Mouse (Mus musculus) hindbrain, embryonic 14.5 days (tissue): ENCODE measurements at regions not wholly inside any gene's neighbourhood (a gene's known extent, or its start where the extent isn't known, plus 50 kb on each side); places are given as distances from the start of the nearest gene placed in this dataset.

Experiments
- ATAC-seq: fragments of 200-750 bp; cut with Nextera tagmentation; 2 replicates; pipeline ENCODE4 v1.8.0; 2017; ENCODE audit warnings: moderate number of reproducible peaks, mild to moderate bottlenecking, moderate TSS enrichment, moderate library complexity; ENCODE audit not compliant: low FRiP score
- DNase-seq: peaks from one replicate; pipeline ENCODE4 v3.0.0-alpha.2; 2015; ENCODE audit warnings: low spot score
- H3K27ac ChIP-seq: fragments of 300-500 bp; sonication (generic); 2 replicates; pipeline ENCODE4 v1.5.1; 2014; ENCODE audit warnings: mild to moderate bottlenecking, moderate library complexity
- H3K27me3 ChIP-seq: fragments of 300-500 bp; sonication (generic); 2 replicates; pipeline ENCODE4 v1.6.1; 2014; ENCODE audit warnings: mild to moderate bottlenecking, low read length, mixed read lengths; ENCODE audit not compliant: control insufficient read depth, insufficient read depth
- H3K36me3 ChIP-seq: fragments of 300-500 bp; sonication (generic); replicated peaks from 2 replicates; pipeline ENCODE4 v1.6.1; 2014; ENCODE audit not compliant: control insufficient read depth, insufficient read depth
- H3K4me1 ChIP-seq: fragments of 300-500 bp; sonication (generic); replicated peaks from 2 replicates; pipeline ENCODE4 v1.6.1; 2014; ENCODE audit warnings: antibody characterized with exemption, low read length, mixed read lengths; ENCODE audit not compliant: control insufficient read depth, insufficient read depth
- H3K4me2 ChIP-seq: fragments of 300-500 bp; sonication (generic); replicated peaks from 2 replicates; pipeline ENCODE4 v1.6.1; 2014; ENCODE audit warnings: mild to moderate bottlenecking, moderate library complexity
- H3K4me3 ChIP-seq: fragments of 300-500 bp; sonication (generic); replicated peaks from 2 replicates; pipeline ENCODE4 v1.5.1; 2014; ENCODE audit warnings: mild to moderate bottlenecking, low read length
- H3K9ac ChIP-seq: fragments of 300-500 bp; sonication (generic); 2 replicates; pipeline ENCODE4 v1.6.1; 2014
- H3K9me3 ChIP-seq: fragments of 300-500 bp; sonication (generic); 2 replicates; pipeline ENCODE4 v1.6.1; 2016; ENCODE audit warnings: low read length; ENCODE audit not compliant: control insufficient read depth
- WGBS: fragments of 180-500 bp; shearing (Covaris S2); extraction: QIAGEN DNeasy Blood & Tissue Kit; methylation state at CpG from one replicate; pipeline ENCODE4 v1.1.7; 2014; 5-methylcytosine and 5-hydroxymethylcytosine counted together

DNA sequence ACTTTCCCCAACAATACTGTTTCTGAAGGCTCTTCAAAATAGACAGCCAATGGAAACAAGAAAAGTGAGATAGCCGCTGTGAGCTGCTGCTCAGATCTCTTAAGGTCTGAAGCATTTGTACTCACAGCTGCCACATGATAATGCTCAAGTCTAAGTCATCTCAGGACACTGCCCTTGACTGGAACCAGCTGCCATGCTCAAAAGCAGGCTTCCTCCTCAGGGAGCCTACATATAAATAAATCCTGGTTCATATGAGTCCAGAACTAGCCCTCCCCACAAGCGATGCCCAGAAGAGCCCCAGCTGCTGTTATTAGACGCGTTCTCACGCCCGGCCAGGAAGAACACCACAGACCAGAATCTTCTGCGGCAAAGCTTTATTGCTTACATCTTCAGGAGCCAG is 304.9 kb upstream of the Negr1 start:
- no peaks in the 10 kb centered on the region for H3K36me3 ChIP-seq
- no peaks in the 10 kb centered on the region for H3K27me3 ChIP-seq
- ATAC-seq (no peak), DNase-seq (no peak)
- H3K27ac ChIP-seq, result no peak overlapping the region
- no peak overlapping the region for H3K4me3 ChIP-seq
- H3K4me1 ChIP-seq, result no peaks in the 10 kb centered on the region
- WGBS, result 98% methylated on average over 7 of the region's 7 CpGs
- no peaks in the 10 kb centered on the region for H3K9me3 ChIP-seq
- H3K9ac ChIP-seq, result no peak overlapping the region
- no peak overlapping the region for H3K4me2 ChIP-seq

DNA sequence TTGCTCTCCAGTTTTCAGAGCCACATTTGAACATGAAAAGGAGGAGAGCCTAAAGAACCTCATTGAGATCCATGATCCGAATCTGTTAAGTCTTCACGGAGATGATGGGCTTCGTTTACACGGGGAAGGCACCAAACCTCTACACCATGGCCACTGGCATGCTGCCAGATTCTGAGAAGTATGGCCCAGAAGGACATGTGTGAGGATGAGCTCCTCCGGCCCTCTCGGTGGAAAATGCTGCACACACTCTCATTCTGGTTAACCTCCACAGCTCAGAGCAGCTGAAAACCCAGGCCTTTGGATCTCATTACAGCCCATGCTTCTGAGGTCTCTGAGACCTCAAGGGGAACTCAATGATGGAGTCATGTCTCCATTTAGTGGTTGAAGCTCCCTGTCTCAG is 296.9 kb upstream of the Negr1 start:
- Histone ChIP-seq H3K4me3 (no peak overlapping the region), H3K27ac (no peak overlapping the region), H3K4me1 (no peaks in the 10 kb centered on the region), H3K36me3 (no peaks in the 10 kb centered on the region), H3K9me3 (no peaks in the 10 kb centered on the region), H3K4me2 (no peak overlapping the region), H3K27me3 (no peaks in the 10 kb centered on the region), H3K9ac (no peak overlapping the region)
- DNase-seq (no peak), ATAC-seq (no peak)
- 97% methylated on average over 6 of the region's 6 CpGs for WGBS

DNA sequence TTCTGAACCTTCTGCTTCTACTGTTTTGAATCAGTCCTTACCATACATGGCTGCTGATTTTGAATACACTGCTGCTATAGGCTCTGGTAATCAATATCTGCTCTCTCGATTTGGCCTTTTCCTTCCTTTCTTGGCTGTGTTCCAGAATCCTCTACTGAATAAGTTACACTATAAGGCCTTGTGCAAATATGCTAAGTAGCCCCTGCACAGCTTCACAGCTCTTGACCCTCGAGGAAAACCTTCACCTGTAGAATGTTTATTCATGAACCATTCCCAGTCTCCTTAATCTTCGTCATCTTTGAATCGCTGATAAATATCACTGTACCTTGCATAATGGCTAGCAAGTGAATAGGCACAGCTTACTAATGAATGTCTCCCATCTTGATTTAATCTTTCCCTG is 293.9 kb upstream of the Negr1 start:
- H3K9me3 ChIP-seq, result no peaks in the 10 kb centered on the region
- no peaks in the 10 kb centered on the region for H3K27me3 ChIP-seq
- no peaks in the 10 kb centered on the region for H3K36me3 ChIP-seq
- H3K4me3 ChIP-seq, result no peak overlapping the region
- H3K4me2 ChIP-seq, result no peak overlapping the region
- no peak overlapping the region for H3K27ac ChIP-seq
- H3K9ac ChIP-seq, result no peak overlapping the region
- whole genome bisulfite sequencing, result 58% methylated on average over 4 of the region's 4 CpGs
- ATAC-seq, result peak; percentile 31; the same call in 1 of the 2 replicates
- no peak for DNase-seq
- no peaks in the 10 kb centered on the region for H3K4me1 ChIP-seq

DNA sequence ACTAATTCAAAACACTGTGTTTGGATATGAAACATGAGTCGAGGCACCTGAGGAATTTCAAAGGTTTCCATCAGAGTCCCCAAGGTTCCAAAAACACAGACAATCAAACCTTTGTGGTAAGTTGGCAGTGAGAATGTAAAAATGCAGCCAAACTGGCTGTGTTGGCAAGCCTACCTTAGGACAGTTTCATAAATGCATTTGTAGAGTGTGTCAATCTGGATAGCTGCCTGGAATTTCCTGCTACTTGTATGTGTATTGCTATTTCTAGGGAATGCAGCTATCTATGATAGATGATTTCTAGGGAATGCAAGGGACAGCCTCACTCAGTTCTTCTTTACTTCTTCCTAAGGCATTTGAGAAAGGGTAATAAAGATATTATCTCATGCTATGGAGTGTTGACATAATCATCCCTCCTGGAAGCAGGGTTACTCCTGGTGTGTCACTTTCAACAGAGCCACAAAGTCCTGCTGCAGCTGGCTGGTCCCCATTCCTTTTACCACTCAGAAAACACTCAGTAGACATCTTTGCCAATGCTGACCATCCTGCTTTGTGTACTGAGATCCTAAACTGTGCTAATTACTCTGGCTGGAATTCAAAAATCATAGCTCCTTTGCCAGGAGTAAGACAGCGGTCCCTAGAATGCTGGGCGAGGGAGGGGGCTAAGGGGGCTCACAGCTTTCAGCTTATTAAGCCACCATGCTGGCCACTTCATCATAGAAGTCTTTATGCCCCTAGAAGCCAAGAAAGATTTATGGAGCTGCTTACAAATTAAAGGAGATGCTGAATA is 261.4 kb upstream of the Negr1 start:
- Histone ChIP-seq H3K9me3 (no peaks in the 10 kb centered on the region), H3K27me3 (no peaks in the 10 kb centered on the region), H3K27ac (no peak overlapping the region), H3K4me1 (0 out of 2 replicates have a peak, but pooled peaks cover 12% of the 10 kb centered on the region), H3K36me3 (no peaks in the 10 kb centered on the region), H3K4me3 (no peak overlapping the region), H3K4me2 (no peak overlapping the region), H3K9ac (no peak overlapping the region)
- DNase-seq (peak; percentile 54), ATAC-seq (peak; percentile 88)
- 53% methylated on average over 3 of the region's 3 CpGs for WGBS

DNA sequence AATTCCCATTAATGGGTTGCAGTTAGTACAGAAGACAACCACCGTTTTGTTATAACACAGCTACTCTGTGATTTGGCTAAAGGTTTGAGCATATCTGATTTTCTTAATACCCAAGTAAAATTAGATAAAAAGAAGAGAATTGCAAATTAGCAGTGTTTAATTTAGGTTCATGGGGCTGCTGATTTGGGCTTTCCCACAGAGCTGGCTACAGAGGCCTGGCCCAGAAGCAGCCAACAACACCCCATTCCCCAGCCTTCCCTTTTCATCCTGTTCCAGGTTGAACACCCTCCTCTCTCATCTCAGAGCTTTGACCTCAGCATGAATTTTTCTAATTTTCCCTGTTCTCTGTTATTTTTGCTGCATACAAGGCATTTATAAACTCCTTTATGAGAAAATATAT is 260.3 kb upstream of the Negr1 start:
- Histone ChIP-seq H3K27ac (no peak overlapping the region), H3K4me1 (0 out of 2 replicates have a peak, but pooled peaks cover 12% of the 10 kb centered on the region), H3K9me3 (no peaks in the 10 kb centered on the region), H3K4me2 (no peak overlapping the region), H3K9ac (no peak overlapping the region), H3K4me3 (no peak overlapping the region), H3K36me3 (no peaks in the 10 kb centered on the region), H3K27me3 (no peaks in the 10 kb centered on the region)
- no peak for DNase-seq
- ATAC-seq, result no peak
- WGBS, result 52% methylated on average over 1 of the region's 1 CpGs

DNA sequence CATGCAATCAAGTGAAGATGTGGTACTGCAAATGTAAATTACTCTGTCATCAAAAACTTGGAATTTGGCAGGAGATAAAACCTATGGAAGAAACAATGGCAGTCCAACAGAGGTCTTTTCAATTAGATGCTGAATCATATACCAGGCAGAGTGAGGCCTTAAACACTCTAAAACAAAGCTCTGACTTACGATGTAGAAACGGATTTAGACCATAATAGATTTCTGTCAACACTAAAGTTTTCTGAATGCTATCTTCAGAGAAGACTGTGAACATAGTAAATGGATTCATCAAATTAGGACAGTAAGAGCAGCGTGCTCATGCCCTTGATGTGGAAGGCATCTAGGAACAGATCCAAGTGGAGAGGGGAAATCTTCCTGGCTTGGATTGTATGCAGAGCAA is 259.8 kb upstream of the Negr1 start:
- Histone ChIP-seq H3K9ac (no peak overlapping the region), H3K4me1 (0 out of 2 replicates have a peak, but pooled peaks cover 12% of the 10 kb centered on the region), H3K27ac (no peak overlapping the region), H3K9me3 (no peaks in the 10 kb centered on the region), H3K4me3 (no peak overlapping the region), H3K27me3 (no peaks in the 10 kb centered on the region), H3K36me3 (no peaks in the 10 kb centered on the region), H3K4me2 (no peak overlapping the region)
- ATAC-seq, result no peak
- 74% methylated on average over 3 of the region's 3 CpGs for WGBS
- DNase-seq, result no peak

DNA sequence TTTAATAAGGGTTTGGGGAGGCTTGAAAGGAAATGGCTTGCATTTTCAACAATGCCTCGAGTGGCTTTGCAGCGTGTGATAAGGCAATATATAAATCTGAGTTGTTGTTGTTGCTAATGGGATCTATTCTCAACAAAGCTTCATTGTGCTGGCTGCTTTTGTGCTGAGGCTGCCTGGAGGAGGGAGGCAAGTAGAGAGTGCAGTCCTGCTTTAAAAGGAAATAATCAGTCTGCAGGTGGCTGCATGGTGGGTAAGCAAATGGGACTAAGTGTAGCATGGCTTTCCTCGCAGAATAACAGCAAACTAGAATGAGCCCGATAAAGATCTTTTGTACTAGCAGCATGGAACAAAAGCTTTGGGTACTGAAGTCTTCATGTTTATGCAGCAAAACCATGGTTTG is 257.4 kb upstream of the Negr1 start:
- H3K36me3 ChIP-seq, result no peaks in the 10 kb centered on the region
- H3K4me1 ChIP-seq, result 0 out of 2 replicates have a peak, but pooled peaks cover 12% of the 10 kb centered on the region
- H3K27me3 ChIP-seq, result no peaks in the 10 kb centered on the region
- no peak overlapping the region for H3K4me2 ChIP-seq
- DNase-seq, result no peak
- H3K9me3 ChIP-seq, result no peaks in the 10 kb centered on the region
- WGBS, result 7% methylated on average over 4 of the region's 4 CpGs
- no peak overlapping the region for H3K4me3 ChIP-seq
- H3K9ac ChIP-seq, result no peak overlapping the region
- peak overlapping the region; percentile 32; the same call in 1 of the 2 replicates for H3K27ac ChIP-seq
- ATAC-seq, result no peak

DNA sequence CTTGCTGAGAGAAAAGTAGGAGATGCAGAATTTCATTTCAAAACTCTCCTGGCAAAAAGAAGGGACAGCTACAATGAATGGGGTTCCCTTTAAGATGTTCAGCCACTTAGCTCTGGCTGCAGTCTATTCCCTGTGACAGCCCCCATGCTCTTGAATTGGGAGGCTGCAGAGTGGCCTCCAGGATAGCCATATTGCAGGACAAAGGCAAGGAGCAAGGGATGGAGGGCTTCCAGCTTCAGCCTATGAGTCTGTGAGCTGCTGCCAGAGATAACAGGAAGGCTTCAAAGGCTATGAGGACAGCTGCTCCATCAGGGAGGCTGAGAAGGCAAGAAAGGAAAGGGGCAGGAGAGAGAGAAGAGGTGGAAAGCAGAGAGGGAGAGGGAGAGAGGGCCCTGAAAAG is 256.5 kb upstream of the Negr1 start:
- Histone ChIP-seq H3K4me3 (no peak overlapping the region), H3K36me3 (no peaks in the 10 kb centered on the region), H3K4me1 (0 out of 2 replicates have a peak, but pooled peaks cover 7% of the 10 kb centered on the region), H3K27ac (peak overlapping the region; percentile 1; the same call in 1 of the 2 replicates), H3K9me3 (no peaks in the 10 kb centered on the region), H3K27me3 (no peaks in the 10 kb centered on the region), H3K9ac (no peak overlapping the region), H3K4me2 (no peak overlapping the region)
- no peak for DNase-seq
- no peak for ATAC-seq

DNA sequence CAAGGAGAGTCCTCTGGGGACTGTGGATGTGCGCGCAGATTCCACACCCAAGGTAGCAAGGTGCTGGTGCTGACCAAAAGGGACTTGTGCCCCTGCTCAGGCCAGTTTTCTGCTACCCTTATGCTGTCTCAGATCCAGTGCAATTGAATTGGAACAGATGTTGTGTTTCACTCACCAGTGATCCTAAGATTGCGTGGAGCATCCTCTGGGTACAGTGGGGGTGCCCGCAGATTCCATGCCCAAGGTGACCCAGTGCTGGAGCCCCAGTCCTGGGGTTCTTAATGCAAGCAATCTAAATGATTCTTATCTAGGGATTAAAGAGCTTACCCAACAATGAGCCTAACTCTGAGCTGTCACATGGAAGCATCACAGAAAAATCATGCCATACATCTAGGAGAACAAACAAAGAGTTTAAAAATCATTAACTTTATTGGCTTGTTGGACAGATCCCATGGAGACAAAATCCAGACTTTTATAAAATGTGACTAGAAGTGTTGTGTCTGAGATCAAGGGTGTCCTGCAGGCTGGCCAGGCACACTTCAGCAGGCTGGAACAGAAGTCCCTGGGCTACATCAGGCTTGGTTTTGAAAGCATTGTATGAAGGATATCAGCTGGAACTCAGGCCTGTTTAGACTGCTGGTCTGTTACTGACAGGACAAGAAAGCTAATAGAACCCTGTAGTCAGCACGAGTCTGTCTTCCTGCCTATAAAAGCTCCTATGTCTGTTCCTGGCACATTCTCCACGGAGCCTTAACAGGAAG is 226.4 kb upstream of the Negr1 start:
- H3K4me3 ChIP-seq, result no peak overlapping the region
- DNase-seq, result no peak
- H3K4me2 ChIP-seq, result no peak overlapping the region
- H3K4me1 ChIP-seq, result no peaks in the 10 kb centered on the region
- H3K9ac ChIP-seq, result no peak overlapping the region
- H3K27me3 ChIP-seq, result no peaks in the 10 kb centered on the region
- H3K36me3 ChIP-seq, result no peaks in the 10 kb centered on the region
- no peak overlapping the region for H3K27ac ChIP-seq
- WGBS, result 77% methylated on average over 6 of the region's 6 CpGs
- no peak for ATAC-seq
- H3K9me3 ChIP-seq, result no peaks in the 10 kb centered on the region
